Mouse (Mus musculus): ENCODE data around the gene Cklf. TPM values are rescaled to one million over a fixed set of nuclear protein-coding genes. Genes with fewer than 3 reads are reported as not detected.
"Not testable (repeated sequence)": the region's sequence is repeated elsewhere in the genome, so short reads cannot be mapped to it uniquely, and the experiment has no call there.

Cklf gene
- total and polyA plus RNA-seq, 2 experiments from 2014 or later, result 1.7 to 13.3 TPM

DNA sequence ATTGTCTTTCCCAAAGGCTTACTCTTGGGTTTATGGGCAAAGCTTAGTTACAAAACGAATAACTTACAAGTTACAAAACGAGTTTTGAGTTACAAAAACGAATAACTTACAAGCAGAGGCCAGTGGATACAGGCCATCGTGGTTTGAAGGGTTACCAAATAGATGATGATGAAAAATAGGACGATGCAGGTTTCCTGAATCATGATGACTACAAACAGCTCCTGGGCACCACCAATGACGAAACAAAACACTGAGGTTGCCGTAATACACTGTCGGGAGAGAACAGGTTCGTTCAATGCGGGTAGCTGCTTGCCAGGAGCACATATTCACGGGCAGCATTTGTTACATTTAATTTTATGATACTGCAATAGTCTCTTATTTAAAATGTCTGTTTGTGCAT is 54.3 kb downstream of the Cklf start:
- Histone ChIP-seq H3K4me2 (ENCODE audit: low read depth, low read length) (no peak overlapping the region), H3K27ac (ENCODE audit: low read depth) (no peak overlapping the region), H3K4me3 (ENCODE audit: low read depth, low read length) (no peak overlapping the region), H3K36me3 (replicated peaks; ENCODE audit: control insufficient read depth, insufficient read depth, low read length) (no peaks in the 10 kb centered on the region), H3K9ac (replicated peaks; ENCODE audit: low read depth, low read length) (no peak overlapping the region), H3K4me1 (ENCODE audit: control insufficient read depth, insufficient read depth) (no peaks in the 10 kb centered on the region), H3K27me3 (ENCODE audit: control insufficient read depth, insufficient read depth, low read length) (no peaks in the 10 kb centered on the region), H3K9me3 (replicated peaks; ENCODE audit: control insufficient read depth, low read length) (no peaks in the 10 kb centered on the region)
- ATAC-seq (ENCODE audit: insufficient read depth, low read depth), result no peak
- DNase-seq (ENCODE audit: low spot score), result no peak
- TF ChIP-seq CTCF (IDR thresholded peaks at IDR 0.05; ENCODE audit: low read depth) (no peak), EP300 (IDR thresholded peaks at IDR 0.05; ENCODE audit: low read depth) (no peak)
- 76% methylated on average over 11 of the region's 11 CpGs for WGBS

DNA sequence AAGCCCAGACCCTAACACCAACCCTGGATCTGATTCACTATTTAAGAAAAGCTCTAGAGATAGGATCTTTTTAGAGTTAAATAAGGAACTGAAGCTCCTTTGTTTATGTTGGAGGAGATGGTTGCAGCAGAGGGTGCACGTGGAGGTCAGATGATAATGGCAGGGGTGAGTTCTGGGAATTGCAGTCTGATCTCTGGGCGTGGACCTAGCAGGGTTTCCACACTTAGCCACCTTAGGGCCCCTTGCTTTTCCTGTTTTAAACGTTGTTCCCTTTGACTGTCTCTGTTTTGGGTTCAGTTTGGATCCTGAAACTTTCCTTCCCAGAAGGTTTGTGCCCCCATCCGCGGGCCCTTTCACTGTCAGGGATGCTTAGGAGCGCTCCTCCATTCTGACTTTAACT is 57.7 kb downstream of the Cklf start:
- not testable (repeated sequence) for H3K27me3 ChIP-seq (ENCODE audit: control insufficient read depth, insufficient read depth, low read length); H3K36me3 ChIP-seq (replicated peaks; ENCODE audit: control insufficient read depth, insufficient read depth, low read length); H3K27ac ChIP-seq (ENCODE audit: low read depth)

DNA sequence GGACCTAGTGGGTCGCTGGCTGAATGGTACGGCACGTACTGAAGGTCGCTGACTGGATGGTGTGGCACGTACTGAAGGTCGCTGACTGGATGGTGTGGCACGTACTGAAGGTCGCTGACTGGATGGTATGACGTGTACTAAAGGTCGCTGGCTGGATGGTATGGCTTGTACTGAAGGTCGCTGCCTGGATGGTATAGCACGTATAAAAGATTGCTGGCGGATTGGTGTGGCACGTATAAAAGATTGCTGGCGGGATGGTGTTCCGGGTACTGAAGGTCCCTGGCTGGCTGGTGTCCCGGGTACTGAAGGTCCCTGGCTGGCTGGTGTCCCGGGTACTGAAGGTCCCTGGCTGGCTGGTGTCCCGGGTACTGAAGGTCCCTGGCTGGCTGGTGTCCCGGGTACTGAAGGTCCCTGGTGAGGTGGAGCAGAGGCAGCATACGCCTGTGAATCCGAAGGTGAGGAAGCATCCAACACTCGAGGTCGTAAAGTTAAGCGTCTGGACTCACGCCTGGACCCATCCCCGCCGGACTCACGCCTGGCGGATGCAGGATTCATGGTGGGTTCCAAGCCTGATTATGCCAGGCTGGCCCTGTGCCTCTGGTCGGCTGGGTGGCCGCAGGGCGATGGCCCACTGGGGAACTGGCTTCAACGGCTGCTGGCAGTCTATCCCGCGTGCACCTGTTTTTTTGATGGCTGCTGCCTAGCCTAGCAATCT is 58.9 kb downstream of the Cklf start, which contains the start of the genes Gm45711 and Cmtm1:
Gm45711 (minus strand) TSS at position 641 of the 715 bp plus-strand sequence.
Cmtm1 (minus strand) TSS at position 705 of the 715 bp plus-strand sequence.
- not testable (repeated sequence) for H3K4me1 ChIP-seq (ENCODE audit: control insufficient read depth, insufficient read depth); H3K9me3 ChIP-seq (replicated peaks; ENCODE audit: control insufficient read depth, low read length); H3K4me3 ChIP-seq (ENCODE audit: low read depth, low read length); H3K36me3 ChIP-seq (replicated peaks; ENCODE audit: control insufficient read depth, insufficient read depth, low read length); H3K4me2 ChIP-seq (ENCODE audit: low read depth, low read length); DNase-seq (ENCODE audit: low spot score); H3K9ac ChIP-seq (replicated peaks; ENCODE audit: low read depth, low read length); H3K27ac ChIP-seq (ENCODE audit: low read depth); H3K27me3 ChIP-seq (ENCODE audit: control insufficient read depth, insufficient read depth, low read length)
- WGBS, result 80% methylated on average over 34 of the region's 36 CpGs
- peak; percentile 71; the same call in 1 of the 2 replicates for ATAC-seq (ENCODE audit: insufficient read depth, low read depth)

More for the DNA sequence above, 57.7 kb downstream of the Cklf start:
- H3K4me1 ChIP-seq (ENCODE audit: control insufficient read depth, insufficient read depth); DNase-seq (ENCODE audit: low spot score); H3K4me3 ChIP-seq (ENCODE audit: low read depth, low read length); ATAC-seq (ENCODE audit: insufficient read depth, low read depth); H3K9ac ChIP-seq (replicated peaks; ENCODE audit: low read depth, low read length); H3K4me2 ChIP-seq (ENCODE audit: low read depth, low read length); H3K9me3 ChIP-seq (replicated peaks; ENCODE audit: control insufficient read depth, low read length): not testable (repeated sequence)
- WGBS, result 45% methylated on average over 6 of the region's 6 CpGs

DNA sequence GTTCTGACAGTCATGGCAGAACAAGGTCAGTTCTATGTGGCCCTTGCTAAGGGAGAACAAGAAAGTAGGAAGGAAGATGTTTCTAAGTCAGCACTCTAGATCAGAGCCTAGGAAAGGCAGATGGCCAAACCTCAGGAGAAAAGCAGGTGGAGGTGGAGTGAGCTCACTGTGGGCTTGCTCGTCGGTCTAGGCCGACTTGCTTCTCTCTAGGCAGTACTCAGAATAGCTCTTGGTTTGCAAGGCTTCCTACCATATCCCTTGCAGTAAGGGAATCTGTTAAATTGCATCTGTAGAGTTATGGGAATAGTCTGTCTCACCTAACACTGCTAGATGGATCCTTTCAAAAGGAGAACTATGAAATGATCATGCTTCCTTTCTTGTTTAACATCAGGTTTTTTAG is 61.4 kb downstream of the Cklf start:
- H3K27ac ChIP-seq (ENCODE audit: low read depth); H3K36me3 ChIP-seq (replicated peaks; ENCODE audit: control insufficient read depth, insufficient read depth, low read length); H3K9me3 ChIP-seq (replicated peaks; ENCODE audit: control insufficient read depth, low read length); H3K4me1 ChIP-seq (ENCODE audit: control insufficient read depth, insufficient read depth); DNase-seq (ENCODE audit: low spot score); H3K9ac ChIP-seq (replicated peaks; ENCODE audit: low read depth, low read length); ATAC-seq (ENCODE audit: insufficient read depth, low read depth); H3K4me3 ChIP-seq (ENCODE audit: low read depth, low read length); H3K27me3 ChIP-seq (ENCODE audit: control insufficient read depth, insufficient read depth, low read length); H3K4me2 ChIP-seq (ENCODE audit: low read depth, low read length): not testable (repeated sequence)
- WGBS, result 85% methylated on average over 3 of the region's 3 CpGs

DNA sequence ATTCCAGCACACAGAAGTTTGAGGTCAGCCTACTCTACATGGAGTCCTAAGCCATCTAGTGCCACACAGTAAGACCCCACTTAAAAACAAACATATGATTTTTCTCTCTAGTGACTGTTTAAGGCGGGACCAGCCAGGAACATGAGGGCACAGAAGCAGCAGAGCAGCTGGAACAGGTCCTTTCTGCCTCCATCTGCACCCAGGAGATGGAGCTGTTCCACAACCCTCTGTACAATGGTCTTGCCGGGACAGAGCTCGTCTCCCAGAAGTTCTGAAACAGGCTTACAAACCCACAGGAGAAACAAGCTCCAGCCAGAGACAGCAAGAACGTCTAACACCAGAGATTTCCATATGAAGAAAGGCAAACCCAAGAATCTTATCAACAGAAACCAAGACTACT is 62.6 kb downstream of the Cklf start:
- Histone ChIP-seq H3K4me2 (ENCODE audit: low read depth, low read length) (no peak overlapping the region), H3K4me1 (ENCODE audit: control insufficient read depth, insufficient read depth) (no peaks in the 10 kb centered on the region), H3K4me3 (ENCODE audit: low read depth, low read length) (no peak overlapping the region), H3K9me3 (replicated peaks; ENCODE audit: control insufficient read depth, low read length) (no peaks in the 10 kb centered on the region), H3K27me3 (ENCODE audit: control insufficient read depth, insufficient read depth, low read length) (no peaks in the 10 kb centered on the region), H3K27ac (ENCODE audit: low read depth) (no peak overlapping the region), H3K9ac (replicated peaks; ENCODE audit: low read depth, low read length) (no peak overlapping the region), H3K36me3 (replicated peaks; ENCODE audit: control insufficient read depth, insufficient read depth, low read length) (no peaks in the 10 kb centered on the region)
- peak; percentile 36 for DNase-seq (ENCODE audit: low spot score)
- 36% methylated on average over 4 of the region's 4 CpGs for WGBS
- ATAC-seq (ENCODE audit: insufficient read depth, low read depth), result no peak
- TF ChIP-seq EP300 (IDR thresholded peaks at IDR 0.05; ENCODE audit: low read depth) (no peak), CTCF (IDR thresholded peaks at IDR 0.05; ENCODE audit: low read depth) (peak; percentile 49)

Other genes starting within 250 kb of the Cklf start
- 123 and 125 TPM in 2 replicates for gene Cdh5, start 149.2 kb upstream of the Cklf start, total RNA-seq (2014; rRNA removed; ENCODE audit: low replicate concordance)
- 39.5 and 42.6 TPM in 2 replicates for gene Cdh5, start 149.2 kb upstream of the Cklf start, polyA plus RNA-seq (2015; fragmentation: Nextera tagmentation; extraction: Ambion mirVana)
- gene Bean1, start 80.4 kb upstream of the Cklf start, total RNA-seq (2014; rRNA removed; ENCODE audit: low replicate concordance), result 3.8 and 3.9 TPM in 2 replicates
- 0.38 and 0.57 TPM in 2 replicates for gene Bean1, start 80.4 kb upstream of the Cklf start, polyA plus RNA-seq (2015; fragmentation: Nextera tagmentation; extraction: Ambion mirVana)
- 6.3 and 10.7 TPM in 2 replicates for gene Tk2, start 2.3 kb upstream of the Cklf start, total RNA-seq (2014; rRNA removed; ENCODE audit: low replicate concordance)
- 7.7 and 9.9 TPM in 2 replicates for gene Tk2, start 2.3 kb upstream of the Cklf start, polyA plus RNA-seq (2015; fragmentation: Nextera tagmentation; extraction: Ambion mirVana)
- gene Cmtm2a, start 42.3 kb downstream of the Cklf start, total RNA-seq (2014; rRNA removed; ENCODE audit: low replicate concordance), result not detected in 2 replicates
- gene Cmtm2a, start 42.3 kb downstream of the Cklf start, polyA plus RNA-seq (2015; fragmentation: Nextera tagmentation; extraction: Ambion mirVana), result not detected in 2 replicates
- not detected in 2 replicates for gene Gm45711, start 59.2 kb downstream of the Cklf start, total RNA-seq (2014; rRNA removed; ENCODE audit: low replicate concordance)
- gene Gm45711, start 59.2 kb downstream of the Cklf start, polyA plus RNA-seq (2015; fragmentation: Nextera tagmentation; extraction: Ambion mirVana), result not detected in 2 replicates
- not detected in 2 replicates for gene Cmtm1, start 59.3 kb downstream of the Cklf start, total RNA-seq (2014; rRNA removed; ENCODE audit: low replicate concordance)
- gene Cmtm1, start 59.3 kb downstream of the Cklf start, polyA plus RNA-seq (2015; fragmentation: Nextera tagmentation; extraction: Ambion mirVana), result not detected in 2 replicates
- not detected in 2 replicates for gene Gm11020, start 70.7 kb downstream of the Cklf start, total RNA-seq (2014; rRNA removed; ENCODE audit: low replicate concordance)
- gene Gm11020, start 70.7 kb downstream of the Cklf start, polyA plus RNA-seq (2015; fragmentation: Nextera tagmentation; extraction: Ambion mirVana), result not detected in 2 replicates
- not detected in 2 replicates for gene Cmtm2b, start 71.4 kb downstream of the Cklf start, total RNA-seq (2014; rRNA removed; ENCODE audit: low replicate concordance)
- not detected in 2 replicates for gene Cmtm2b, start 71.4 kb downstream of the Cklf start, polyA plus RNA-seq (2015; fragmentation: Nextera tagmentation; extraction: Ambion mirVana)
- gene Cmtm3, start 88.5 kb downstream of the Cklf start, total RNA-seq (2014; rRNA removed; ENCODE audit: low replicate concordance), result 22.3 and 29.0 TPM in 2 replicates
- gene Cmtm3, start 88.5 kb downstream of the Cklf start, polyA plus RNA-seq (2015; fragmentation: Nextera tagmentation; extraction: Ambion mirVana), result 64.6 and 65.2 TPM in 2 replicates
- gene Cmtm4, start 144.9 kb downstream of the Cklf start, total RNA-seq (2014; rRNA removed; ENCODE audit: low replicate concordance), result 10.2 and 13.4 TPM in 2 replicates
- gene Cmtm4, start 144.9 kb downstream of the Cklf start, polyA plus RNA-seq (2015; fragmentation: Nextera tagmentation; extraction: Ambion mirVana), result 1.2 TPM in 2 replicates
- 11.0 and 20.2 TPM in 2 replicates for gene Dync1li2, start 192.2 kb downstream of the Cklf start, total RNA-seq (2014; rRNA removed; ENCODE audit: low replicate concordance)
- 36.5 and 38.8 TPM in 2 replicates for gene Dync1li2, start 192.2 kb downstream of the Cklf start, polyA plus RNA-seq (2015; fragmentation: Nextera tagmentation; extraction: Ambion mirVana)

Measured in heart, postnatal 0 days (tissue).